Mouse (Mus musculus) liver, embryonic 13.5 days (tissue): Measurements from ENCODE around the gene Hecw2. TPM values are rescaled to one million over a fixed set of nuclear protein-coding genes. Genes with fewer than 3 reads are reported as not detected.

Source experiments
- ATAC-seq: fragments of 200-750 bp; cut with Nextera tagmentation; 2 replicates; pipeline ENCODE4 v1.8.0; 2017; ENCODE audit warnings: low read depth, mild to moderate bottlenecking, moderate number of reproducible peaks, moderate library complexity
- DNase-seq: peaks from one replicate; pipeline ENCODE4 v3.0.0; 2022
- H3K27ac ChIP-seq: fragments of 300-500 bp; sonication (generic); 2 replicates; pipeline ENCODE4 v1.5.1; 2015; ENCODE audit warnings: moderate library complexity, mild to moderate bottlenecking, inconsistent platforms
- H3K27me3 ChIP-seq: fragments of 300-500 bp; sonication (generic); 2 replicates; pipeline ENCODE4 v1.6.1; 2015; ENCODE audit warnings: mild to moderate bottlenecking, inconsistent platforms
- H3K36me3 ChIP-seq: fragments of 300-500 bp; sonication (generic); 2 replicates; pipeline ENCODE4 v1.6.1; 2015; ENCODE audit warnings: mild to moderate bottlenecking, inconsistent platforms
- H3K4me1 ChIP-seq: fragments of 300-500 bp; sonication (generic); replicated peaks from 2 replicates; pipeline ENCODE4 v1.6.1; 2015; ENCODE audit warnings: inconsistent platforms
- H3K4me2 ChIP-seq: fragments of 300-500 bp; sonication (generic); 2 replicates; pipeline ENCODE4 v1.6.1; 2015; ENCODE audit warnings: inconsistent platforms, mild to moderate bottlenecking, moderate library complexity
- H3K4me3 ChIP-seq: fragments of 300-500 bp; sonication (generic); replicated peaks from 2 replicates; pipeline ENCODE4 v1.5.1; 2015; ENCODE audit warnings: mild to moderate bottlenecking, inconsistent platforms
- H3K9ac ChIP-seq: fragments of 300-500 bp; sonication (generic); 2 replicates; pipeline ENCODE4 v1.6.1; 2015; ENCODE audit warnings: mild to moderate bottlenecking, inconsistent platforms
- H3K9me3 ChIP-seq: fragments of 300-500 bp; sonication (generic); replicated peaks from 2 replicates; pipeline ENCODE4 v1.6.1; 2016; ENCODE audit warnings: inconsistent platforms
- WGBS: fragments of 180-500 bp; shearing (Covaris S2); methylation state at CpG from one replicate; pipeline ENCODE4 v1.1.7; 2015; ENCODE audit not compliant: insufficient replicate concordance; 5-methylcytosine and 5-hydroxymethylcytosine counted together
- polyA plus RNA-seq: library from polyadenylated mRNA; unstranded; fragments of >200 nt; fragmentation: Nextera tagmentation; extraction: Ambion mirVana; gene quantifications from 2 replicates; pipeline ENCODE4 v1.2.1, GENCODE M21; 2015

The Hecw2 gene
- 0.45 and 0.46 TPM in 2 replicates for polyA plus RNA-seq

- Histone ChIP-seq H3K9me3 (no peaks in the 10 kb centered on the region), H3K36me3 (no peaks in the 10 kb centered on the region), H3K9ac (peak within 1 kb of the TSS; percentile 29), H3K27me3 (peaks cover 53% of the 10 kb centered on the region), H3K27ac (no peak within 1 kb of the TSS), H3K4me2 (peak within 1 kb of the TSS; percentile 69), H3K4me1 (no peaks in the 10 kb centered on the region), H3K4me3 (peak within 1 kb of the TSS; percentile 60)
- DNase-seq (no peak), ATAC-seq (no peak)
- WGBS = 2% methylated on average over 38 of the region's 38 CpGs
These were observed at the start of gene Hecw2 for GRCm38 (mm10) chr1:54194954-54195305. Hecw2 (minus strand) TSS chr1:54195168.

GRCm38 (mm10) chr1:54242722-54243121 lies 47.8 kb upstream of the Hecw2 start:
- Histone ChIP-seq H3K4me3 (no peak overlapping the region), H3K36me3 (no peaks in the 10 kb centered on the region), H3K9ac (no peak overlapping the region), H3K27me3 (no peaks in the 10 kb centered on the region), H3K27ac (no peak overlapping the region), H3K4me2 (no peak overlapping the region), H3K9me3 (no peaks in the 10 kb centered on the region), H3K4me1 (no peaks in the 10 kb centered on the region)
- DNase-seq = no peak
- no peak for ATAC-seq
- WGBS = 78% methylated on average over 4 of the region's 4 CpGs

- no peaks in the 10 kb centered on the region for H3K4me1 ChIP-seq
- no peaks in the 10 kb centered on the region for H3K27me3 ChIP-seq
- H3K4me3 ChIP-seq = no peak overlapping the region
- DNase-seq = no peak
- H3K27ac ChIP-seq = no peak overlapping the region
- no peak overlapping the region for H3K9ac ChIP-seq
- H3K36me3 ChIP-seq = no peaks in the 10 kb centered on the region
- no peak for ATAC-seq
- WGBS = 74% methylated on average over 3 of the region's 3 CpGs
- no peak overlapping the region for H3K4me2 ChIP-seq
- H3K9me3 ChIP-seq = no peaks in the 10 kb centered on the region
These were observed 25.3 kb upstream of the Hecw2 start for GRCm38 (mm10) chr1:54220273-54220672.

- WGBS = under 1% methylated on average over 73 of the region's 104 CpGs
- Histone ChIP-seq H3K27ac (no peak overlapping the region), H3K4me2 (peak overlapping the region; percentile 69), H3K9ac (peak overlapping the region; percentile 29), H3K36me3 (no peaks in the 10 kb centered on the region), H3K4me3 (peak overlapping the region; percentile 60), H3K27me3 (peaks cover 53% of the 10 kb centered on the region), H3K9me3 (no peaks in the 10 kb centered on the region), H3K4me1 (no peaks in the 10 kb centered on the region)
- DNase-seq (no peak), ATAC-seq (no peak)
These were observed 600 bp downstream of the Hecw2 start for GRCm38 (mm10) chr1:54194183-54194953.

- peaks cover 53% of the 10 kb centered on the region for H3K27me3 ChIP-seq
- H3K4me1 ChIP-seq = no peaks in the 10 kb centered on the region
- no peak overlapping the region for H3K9ac ChIP-seq
- no peak overlapping the region for H3K4me2 ChIP-seq
- DNase-seq (no peak), ATAC-seq (no peak)
- H3K4me3 ChIP-seq = no peak overlapping the region
- WGBS = 43% methylated on average over 7 of the region's 7 CpGs
- H3K9me3 ChIP-seq = no peaks in the 10 kb centered on the region
- no peaks in the 10 kb centered on the region for H3K36me3 ChIP-seq
- no peak overlapping the region for H3K27ac ChIP-seq
These were observed 1.7 kb downstream of the Hecw2 start for GRCm38 (mm10) chr1:54193191-54193770.

GRCm38 (mm10) chr1:54187579-54187978 lies 7.4 kb downstream of the Hecw2 start:
- Histone ChIP-seq H3K27me3 (peaks cover 9% of the 10 kb centered on the region), H3K4me2 (no peak overlapping the region), H3K36me3 (no peaks in the 10 kb centered on the region), H3K9me3 (no peaks in the 10 kb centered on the region), H3K4me1 (peaks cover 6% of the 10 kb centered on the region; the same call in 1 of the 2 replicates), H3K9ac (no peak overlapping the region), H3K27ac (no peak overlapping the region), H3K4me3 (no peak overlapping the region)
- ATAC-seq (no peak), DNase-seq (no peak)
- WGBS = 65% methylated on average over 4 of the region's 4 CpGs

- ATAC-seq = peak; percentile 43; the same call in 1 of the 2 replicates
- H3K9ac ChIP-seq = no peak overlapping the region
- H3K9me3 ChIP-seq = no peaks in the 10 kb centered on the region
- no peaks in the 10 kb centered on the region for H3K36me3 ChIP-seq
- peaks cover 6% of the 10 kb centered on the region; the same call in 1 of the 2 replicates for H3K4me1 ChIP-seq
- no peak overlapping the region for H3K27ac ChIP-seq
- DNase-seq = no peak
- H3K27me3 ChIP-seq = no peaks in the 10 kb centered on the region
- H3K4me2 ChIP-seq = no peak overlapping the region
- H3K4me3 ChIP-seq = no peak overlapping the region
- 13% methylated on average over 3 of the region's 3 CpGs for WGBS
These were observed 8.6 kb downstream of the Hecw2 start for GRCm38 (mm10) chr1:54186347-54186746.

- ATAC-seq (no peak), DNase-seq (no peak)
- no peaks in the 10 kb centered on the region for H3K9me3 ChIP-seq
- H3K27ac ChIP-seq = no peak overlapping the region
- H3K9ac ChIP-seq = no peak overlapping the region
- H3K4me1 ChIP-seq = no peaks in the 10 kb centered on the region
- H3K36me3 ChIP-seq = no peaks in the 10 kb centered on the region
- no peaks in the 10 kb centered on the region for H3K27me3 ChIP-seq
- no peak overlapping the region for H3K4me2 ChIP-seq
- WGBS = 18% methylated on average over 1 of the region's 2 CpGs
- H3K4me3 ChIP-seq = no peak overlapping the region
These were observed 14.3 kb downstream of the Hecw2 start for GRCm38 (mm10) chr1:54180663-54181062.

- Histone ChIP-seq H3K4me2 (no peak overlapping the region), H3K36me3 (no peaks in the 10 kb centered on the region), H3K9ac (no peak overlapping the region), H3K9me3 (no peaks in the 10 kb centered on the region), H3K4me3 (no peak overlapping the region), H3K4me1 (no peaks in the 10 kb centered on the region), H3K27me3 (no peaks in the 10 kb centered on the region), H3K27ac (no peak overlapping the region)
- no peak for ATAC-seq
- no peak for DNase-seq
- 68% methylated on average over 7 of the region's 7 CpGs for WGBS
These were observed 15.8 kb downstream of the Hecw2 start for GRCm38 (mm10) chr1:54179179-54179578.

GRCm38 (mm10) chr1:54176592-54176991 lies 18.4 kb downstream of the Hecw2 start:
- H3K4me2 ChIP-seq = no peak overlapping the region
- H3K27ac ChIP-seq = no peak overlapping the region
- 84% methylated on average over 2 of the region's 2 CpGs for WGBS
- H3K4me1 ChIP-seq = no peaks in the 10 kb centered on the region
- H3K9ac ChIP-seq = no peak overlapping the region
- H3K9me3 ChIP-seq = no peaks in the 10 kb centered on the region
- H3K4me3 ChIP-seq = no peak overlapping the region
- no peak for DNase-seq
- no peak for ATAC-seq
- no peaks in the 10 kb centered on the region for H3K27me3 ChIP-seq
- H3K36me3 ChIP-seq = no peaks in the 10 kb centered on the region

GRCm38 (mm10) chr1:54168014-54168413 lies 27.0 kb downstream of the Hecw2 start:
- Histone ChIP-seq H3K27ac (no peak overlapping the region), H3K9ac (no peak overlapping the region), H3K4me2 (no peak overlapping the region), H3K9me3 (no peaks in the 10 kb centered on the region), H3K27me3 (no peaks in the 10 kb centered on the region), H3K4me3 (no peak overlapping the region), H3K4me1 (no peaks in the 10 kb centered on the region), H3K36me3 (no peaks in the 10 kb centered on the region)
- DNase-seq (no peak), ATAC-seq (no peak)
- WGBS = 64% methylated on average over 3 of the region's 3 CpGs

GRCm38 (mm10) chr1:54159531-54159930 lies 35.4 kb downstream of the Hecw2 start:
- no peak for ATAC-seq
- Histone ChIP-seq H3K9me3 (no peaks in the 10 kb centered on the region), H3K9ac (no peak overlapping the region), H3K4me1 (no peaks in the 10 kb centered on the region), H3K36me3 (no peaks in the 10 kb centered on the region), H3K4me3 (no peak overlapping the region), H3K27ac (no peak overlapping the region), H3K4me2 (no peak overlapping the region), H3K27me3 (no peaks in the 10 kb centered on the region)
- 42% methylated on average over 1 of the region's 1 CpGs for WGBS
- DNase-seq = no peak
